In genomic region chr15:99338916-99339315, GRCm38 (mm10) we compare ENCODE assay signal across 18 mouse cellular contexts. TPM values are rescaled to one million over a fixed set of nuclear protein-coding genes. Genes with fewer than 3 reads are reported as not detected.
"Had no signal": no experiment of that assay in that cellular context is flagged by ENCODE, and none has a peak within 500 bp of the region (broad histone marks: within the 10 kb centered on the region; RNA-seq: fewer than 3 reads in every experiment).

No protein-coding gene starts in this region.

- DNase-seq: kidney, adult 2 months; kidney, postnatal 14 days; lung, adult 2 months; lung, postnatal 36 days; midbrain, embryonic 14.5 days; right cerebral cortex, postnatal 4 days had no signal

- H3K27ac ChIP-seq: intestine, embryonic 15.5 days; kidney, embryonic 15.5 days; liver, embryonic 14.5 days; neural tube, embryonic 15.5 days; stomach, embryonic 15.5 days had no signal

- H3K36me3 ChIP-seq: intestine, embryonic 15.5 days; limb, embryonic 12.5 days; neural tube, embryonic 15.5 days; stomach, embryonic 15.5 days had no signal

- H3K27me3 ChIP-seq: intestine, embryonic 15.5 days; kidney, embryonic 15.5 days; limb, embryonic 12.5 days; neural tube, embryonic 15.5 days; stomach, embryonic 15.5 days had no signal

- H3K9me3 ChIP-seq: intestine, embryonic 15.5 days; kidney, embryonic 15.5 days; limb, embryonic 12.5 days; neural tube, embryonic 15.5 days; stomach, embryonic 15.5 days had no signal

- H3K4me3 ChIP-seq: intestine, embryonic 15.5 days; kidney, embryonic 15.5 days; limb, embryonic 12.5 days; myocyte; neural tube, embryonic 15.5 days; stomach, embryonic 15.5 days had no signal

RNA-seq across cellular contexts. Expression of gene Fam186b, which starts 43.2 kb away (rescaled TPM):
- total RNA-seq: liver, adult 2 months; megakaryocyte progenitor cell, adult 5-6 weeks had no signal
- polyA plus RNA-seq: large intestine, adult 2 months; limb, embryonic 12.5 days; liver, adult 2 months; lung, adult 2 months; lung, postnatal 0 days; neural tube, embryonic 11.5 days had no signal
